Mouse (Mus musculus) kidney, embryonic 14.5 days (tissue): ENCODE measurements around the gene Sh2d3c. TPM values are rescaled to one million over a fixed set of nuclear protein-coding genes. Genes with fewer than 3 reads are reported as not detected.

ENCODE experiments used
- ATAC-seq: fragments of 200-750 bp; cut with Nextera tagmentation; 2 replicates; pipeline ENCODE4 v1.8.0; 2017; ENCODE audit warnings: moderate number of reproducible peaks, mild to moderate bottlenecking, moderate TSS enrichment, moderate library complexity; ENCODE audit not compliant: low FRiP score, low TSS enrichment
- H3K27ac ChIP-seq: fragments of 300-500 bp; sonication (generic); 2 replicates; pipeline ENCODE4 v1.5.1; 2014; ENCODE audit warnings: low read depth, mild to moderate bottlenecking, low read length, moderate library complexity, mixed read lengths
- H3K27me3 ChIP-seq: fragments of 300-500 bp; sonication (generic); 2 replicates; pipeline ENCODE4 v1.6.1; 2014; ENCODE audit warnings: mild to moderate bottlenecking, low read length; ENCODE audit not compliant: control insufficient read depth, insufficient read depth
- H3K36me3 ChIP-seq: fragments of 300-500 bp; sonication (generic); 2 replicates; pipeline ENCODE4 v1.6.1; 2014; ENCODE audit warnings: low read length, mixed read lengths; ENCODE audit not compliant: control insufficient read depth, insufficient read depth
- H3K4me1 ChIP-seq: fragments of 300-500 bp; sonication (generic); 2 replicates; pipeline ENCODE4 v1.6.1; 2014; ENCODE audit warnings: low read length, mixed read lengths; ENCODE audit not compliant: control insufficient read depth, insufficient read depth
- H3K4me2 ChIP-seq: fragments of 300-500 bp; sonication (generic); replicated peaks from 2 replicates; pipeline ENCODE4 v1.6.1; 2014; ENCODE audit warnings: low read depth, mild to moderate bottlenecking, low read length
- H3K4me3 ChIP-seq: fragments of 300-500 bp; sonication (generic); 2 replicates; pipeline ENCODE4 v1.5.1; 2014; ENCODE audit warnings: mild to moderate bottlenecking, low read length
- H3K9ac ChIP-seq: fragments of 300-500 bp; sonication (generic); 2 replicates; pipeline ENCODE4 v1.6.1; 2014; ENCODE audit warnings: low read depth, mild to moderate bottlenecking, low read length, moderate library complexity
- H3K9me3 ChIP-seq: fragments of 300-500 bp; sonication (generic); 2 replicates; pipeline ENCODE4 v1.6.1; 2016; ENCODE audit warnings: low read length; ENCODE audit not compliant: control insufficient read depth
- WGBS: fragments of 180-500 bp; shearing (Covaris S2); extraction: QIAGEN DNeasy Blood & Tissue Kit; methylation state at CpG from one replicate; pipeline ENCODE4 v1.1.7; 2014; 5-methylcytosine and 5-hydroxymethylcytosine counted together
- polyA plus RNA-seq: library from polyadenylated mRNA; unstranded; fragments of >200 nt; fragmentation: Nextera tagmentation; extraction: Ambion mirVana; gene quantifications from 2 replicates; pipeline ENCODE4 v1.2.1, GENCODE M21; 2014

The Sh2d3c gene
- polyA plus RNA-seq, 1 experiment from 2014 or later, result 25.4 TPM

GRCm38 (mm10) chr2:32763353-32763752 is 42.5 kb downstream of the Sh2d3c start:
- Histone ChIP-seq H3K9ac (no peak overlapping the region), H3K4me1 (no peaks in the 10 kb centered on the region), H3K4me3 (no peak overlapping the region), H3K27me3 (no peaks in the 10 kb centered on the region), H3K9me3 (no peaks in the 10 kb centered on the region), H3K36me3 (peaks cover 29% of the 10 kb centered on the region), H3K4me2 (no peak overlapping the region), H3K27ac (no peak overlapping the region)
- 82% methylated on average over 3 of the region's 3 CpGs for WGBS
- no peak for ATAC-seq

- Histone ChIP-seq H3K9ac (no peak overlapping the region), H3K4me2 (no peak overlapping the region)
- WGBS, result 64% methylated on average over 12 of the region's 12 CpGs
Observed at GRCm38 (mm10) chr2:32767241-32767640, 46.4 kb downstream of the Sh2d3c start.

GRCm38 (mm10) chr2:32768661-32769285 is 47.9 kb downstream of the Sh2d3c start:
- WGBS, result 54% methylated on average over 19 of the region's 19 CpGs
- Histone ChIP-seq H3K9me3 (no peaks in the 10 kb centered on the region), H3K4me2 (no peak overlapping the region), H3K27ac (no peak overlapping the region), H3K4me3 (no peak overlapping the region), H3K27me3 (no peaks in the 10 kb centered on the region), H3K4me1 (no peaks in the 10 kb centered on the region), H3K9ac (no peak overlapping the region), H3K36me3 (no peaks in the 10 kb centered on the region)
- ATAC-seq, result no peak

More at GRCm38 (mm10) chr2:32767241-32767640, 46.4 kb downstream of the Sh2d3c start:
- Histone ChIP-seq H3K27me3 (no peaks in the 10 kb centered on the region), H3K36me3 (peaks cover 8% of the 10 kb centered on the region; the same call in 1 of the 2 replicates), H3K9me3 (no peaks in the 10 kb centered on the region), H3K4me3 (no peak overlapping the region), H3K27ac (no peak overlapping the region), H3K4me1 (no peaks in the 10 kb centered on the region)
- ATAC-seq, result no peak

GRCm38 (mm10) chr2:32769327-32770085 is 48.7 kb downstream of the Sh2d3c start:
- H3K9ac ChIP-seq, result no peak overlapping the region
- no peaks in the 10 kb centered on the region for H3K27me3 ChIP-seq
- no peaks in the 10 kb centered on the region for H3K4me1 ChIP-seq
- no peak overlapping the region for H3K27ac ChIP-seq
- no peak for ATAC-seq
- no peak overlapping the region for H3K4me3 ChIP-seq
- H3K4me2 ChIP-seq, result no peak overlapping the region
- H3K36me3 ChIP-seq, result no peaks in the 10 kb centered on the region
- 82% methylated on average over 5 of the region's 5 CpGs for WGBS
- no peaks in the 10 kb centered on the region for H3K9me3 ChIP-seq

GRCm38 (mm10) chr2:32771886-32772285 is 51.0 kb downstream of the Sh2d3c start:
- no peak for ATAC-seq
- Histone ChIP-seq H3K9me3 (no peaks in the 10 kb centered on the region), H3K27ac (no peak overlapping the region), H3K4me2 (no peak overlapping the region), H3K36me3 (no peaks in the 10 kb centered on the region), H3K4me1 (peaks cover 6% of the 10 kb centered on the region; the same call in 1 of the 2 replicates), H3K4me3 (no peak overlapping the region), H3K9ac (no peak overlapping the region), H3K27me3 (no peaks in the 10 kb centered on the region)
- 26% methylated on average over 12 of the region's 12 CpGs for WGBS

- H3K9me3 ChIP-seq, result no peaks in the 10 kb centered on the region
- no peak overlapping the region for H3K27ac ChIP-seq
- 78% methylated on average over 8 of the region's 8 CpGs for WGBS
- no peak overlapping the region for H3K4me3 ChIP-seq
- no peak overlapping the region for H3K9ac ChIP-seq
- no peaks in the 10 kb centered on the region for H3K36me3 ChIP-seq
- H3K27me3 ChIP-seq, result no peaks in the 10 kb centered on the region
- no peak for ATAC-seq
- no peak overlapping the region for H3K4me2 ChIP-seq
- peaks cover 6% of the 10 kb centered on the region; the same call in 1 of the 2 replicates for H3K4me1 ChIP-seq
Observed at GRCm38 (mm10) chr2:32772626-32773279, 51.9 kb downstream of the Sh2d3c start.

GRCm38 (mm10) chr2:32775359-32776074 is 54.7 kb downstream of the Sh2d3c start, which contains the start of the genes Ttc16 and Ptrh1:
TSS of gene Ttc16 (minus strand) at chr2:32775633.
TSS of gene Ptrh1 (plus strand) at chr2:32775786.
- Histone ChIP-seq H3K4me3 (peak within 1 kb of the TSS; percentile 61), H3K27me3 (no peaks in the 10 kb centered on the region), H3K36me3 (no peaks in the 10 kb centered on the region), H3K9me3 (no peaks in the 10 kb centered on the region), H3K4me2 (peak within 1 kb of the TSS; percentile 88), H3K9ac (peak within 1 kb of the TSS; percentile 50), H3K27ac (no peak within 1 kb of the TSS), H3K4me1 (peaks cover 6% of the 10 kb centered on the region; the same call in 1 of the 2 replicates)
- WGBS, result under 1% methylated on average over 46 of the region's 46 CpGs
- peak; percentile 96 for ATAC-seq

- H3K9me3 ChIP-seq, result no peaks in the 10 kb centered on the region
- H3K27me3 ChIP-seq, result no peaks in the 10 kb centered on the region
- 17% methylated on average over 22 of the region's 22 CpGs for WGBS
- peaks cover 6% of the 10 kb centered on the region; the same call in 1 of the 2 replicates for H3K4me1 ChIP-seq
- H3K9ac ChIP-seq, result peak overlapping the region; percentile 50; the same call in 1 of the 2 replicates
- H3K27ac ChIP-seq, result no peak overlapping the region
- peak overlapping the region; percentile 61 for H3K4me3 ChIP-seq
- H3K4me2 ChIP-seq, result peak overlapping the region; percentile 88
- no peak for ATAC-seq
- no peaks in the 10 kb centered on the region for H3K36me3 ChIP-seq
Observed at GRCm38 (mm10) chr2:32776192-32776591, 55.3 kb downstream of the Sh2d3c start.
